Mouse (Mus musculus): ENCODE results near the gene Pax3.

The Pax3 gene

DNA sequence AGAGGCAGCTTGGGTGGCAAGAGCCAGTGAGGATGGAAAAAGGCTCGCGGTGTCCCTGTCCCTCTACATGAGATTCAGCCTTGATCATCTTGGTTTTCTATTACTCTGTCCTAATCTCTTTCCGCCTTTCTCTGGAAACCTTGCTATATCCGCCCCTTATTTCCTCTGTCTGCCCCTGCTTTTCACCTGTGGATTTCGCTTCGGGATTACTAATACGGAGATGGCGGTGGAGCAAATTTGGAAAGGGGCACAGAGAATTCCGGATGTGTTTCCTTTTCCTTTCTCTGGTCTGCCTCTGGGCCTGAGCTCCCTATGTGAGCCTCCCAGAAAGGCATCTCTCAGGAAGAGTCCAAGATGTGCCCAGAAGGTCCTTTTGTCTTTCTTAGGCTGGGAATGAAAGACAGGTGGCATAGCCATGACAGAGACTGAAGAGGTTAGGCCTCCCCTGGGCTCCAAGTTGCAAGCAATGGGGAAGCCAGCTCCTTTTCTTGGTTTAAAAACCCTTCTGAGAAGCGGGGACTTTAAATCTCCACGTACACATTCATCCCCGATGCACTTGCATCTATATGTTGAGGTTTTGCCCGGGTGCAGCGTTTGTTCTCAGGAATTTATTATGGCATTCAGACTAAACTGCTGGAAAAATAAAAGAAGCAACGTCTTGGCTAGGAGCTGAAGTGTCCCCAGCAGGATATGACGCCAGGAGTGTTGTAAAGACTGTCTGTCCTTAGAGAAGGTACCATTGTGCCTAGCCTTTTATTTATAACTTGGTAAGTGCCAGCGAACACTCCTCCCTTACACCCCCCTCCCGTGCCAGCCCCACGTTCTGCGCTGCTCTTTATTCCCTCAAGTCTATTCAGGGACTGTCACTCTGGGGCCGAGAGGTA, 659 bp upstream of the Pax3 start:
- no peak for DNase-seq

- no peak for DNase-seq
These were observed 892 bp downstream of the Pax3 start for GRCm38 (mm10) chr1:78195771-78196712.

GRCm38 (mm10) chr1:78195145-78195544, 1.8 kb downstream of the Pax3 start:
- no peak for DNase-seq

- no peak for DNase-seq
These were observed 2.4 kb downstream of the Pax3 start for GRCm38 (mm10) chr1:78194381-78195047.

DNA sequence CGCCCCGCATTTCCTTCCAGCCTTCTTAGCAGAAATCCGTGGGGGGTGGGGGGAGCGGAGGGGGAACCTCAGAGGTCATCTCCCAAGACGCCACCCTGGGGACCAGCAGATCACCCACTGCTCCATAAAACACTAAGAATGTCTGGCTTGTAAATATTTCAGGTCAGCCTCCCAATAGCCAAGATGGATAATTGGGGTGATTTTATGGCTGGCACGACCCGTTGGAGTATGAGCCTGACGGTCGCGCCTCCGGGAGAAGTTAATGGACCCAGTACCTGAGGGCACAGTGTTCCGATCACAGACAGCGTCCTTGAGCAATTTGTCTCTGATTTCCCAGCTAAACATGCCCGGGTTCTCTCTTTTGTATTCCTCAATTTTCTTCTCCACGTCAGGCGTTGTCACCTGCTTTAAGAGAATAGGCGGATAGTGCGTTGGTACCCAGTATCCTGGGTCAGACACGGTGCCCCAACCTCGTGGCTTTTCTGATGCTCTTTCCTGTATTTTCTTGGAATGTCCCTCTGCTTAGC, 3.4 kb downstream of the Pax3 start:
- no peak for DNase-seq

DNA sequence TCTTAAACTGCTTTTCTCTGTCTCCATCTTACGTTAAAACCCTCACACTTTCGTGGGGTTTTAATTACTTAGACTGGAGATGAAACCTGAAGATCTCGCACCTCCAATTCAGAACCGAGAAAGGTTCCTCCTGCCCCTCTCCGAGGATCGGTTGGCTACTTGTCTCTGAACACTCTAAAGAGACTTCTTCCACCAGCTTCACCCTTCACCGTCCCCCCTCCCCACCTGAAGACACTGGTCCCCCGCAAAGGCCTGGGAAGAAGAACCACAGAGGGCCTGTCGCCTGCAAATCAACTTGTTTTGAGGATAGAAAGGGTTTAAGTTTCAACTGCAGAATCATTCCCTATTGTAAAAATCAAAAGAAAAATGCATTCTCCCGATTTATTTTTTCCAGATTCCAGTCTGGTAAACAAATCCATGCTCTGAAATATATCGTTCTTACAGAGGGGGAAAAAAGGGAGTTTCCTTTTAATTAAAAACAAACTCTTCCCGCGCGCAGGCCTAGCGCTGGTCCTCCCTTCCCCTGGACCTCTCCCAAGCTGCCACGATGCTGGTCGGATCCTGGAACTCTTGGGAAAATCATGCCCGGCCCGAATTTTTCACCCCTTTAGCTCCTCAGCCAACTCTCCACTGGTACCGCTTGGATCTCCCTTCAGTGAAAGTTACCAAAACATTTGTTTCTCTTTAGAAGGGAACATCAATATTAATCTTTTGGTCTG, 4.0 kb downstream of the Pax3 start:
- no peak for DNase-seq

GRCm38 (mm10) chr1:78192217-78192735, 4.7 kb downstream of the Pax3 start:
- DNase-seq = no peak

- DNase-seq = no peak
These were observed 5.2 kb downstream of the Pax3 start for GRCm38 (mm10) chr1:78191761-78192160.

GRCm38 (mm10) chr1:78191331-78191730, 5.6 kb downstream of the Pax3 start:
- no peak for DNase-seq

- no peak for DNase-seq
These were observed 6.4 kb downstream of the Pax3 start for GRCm38 (mm10) chr1:78190386-78191111.

DNA sequence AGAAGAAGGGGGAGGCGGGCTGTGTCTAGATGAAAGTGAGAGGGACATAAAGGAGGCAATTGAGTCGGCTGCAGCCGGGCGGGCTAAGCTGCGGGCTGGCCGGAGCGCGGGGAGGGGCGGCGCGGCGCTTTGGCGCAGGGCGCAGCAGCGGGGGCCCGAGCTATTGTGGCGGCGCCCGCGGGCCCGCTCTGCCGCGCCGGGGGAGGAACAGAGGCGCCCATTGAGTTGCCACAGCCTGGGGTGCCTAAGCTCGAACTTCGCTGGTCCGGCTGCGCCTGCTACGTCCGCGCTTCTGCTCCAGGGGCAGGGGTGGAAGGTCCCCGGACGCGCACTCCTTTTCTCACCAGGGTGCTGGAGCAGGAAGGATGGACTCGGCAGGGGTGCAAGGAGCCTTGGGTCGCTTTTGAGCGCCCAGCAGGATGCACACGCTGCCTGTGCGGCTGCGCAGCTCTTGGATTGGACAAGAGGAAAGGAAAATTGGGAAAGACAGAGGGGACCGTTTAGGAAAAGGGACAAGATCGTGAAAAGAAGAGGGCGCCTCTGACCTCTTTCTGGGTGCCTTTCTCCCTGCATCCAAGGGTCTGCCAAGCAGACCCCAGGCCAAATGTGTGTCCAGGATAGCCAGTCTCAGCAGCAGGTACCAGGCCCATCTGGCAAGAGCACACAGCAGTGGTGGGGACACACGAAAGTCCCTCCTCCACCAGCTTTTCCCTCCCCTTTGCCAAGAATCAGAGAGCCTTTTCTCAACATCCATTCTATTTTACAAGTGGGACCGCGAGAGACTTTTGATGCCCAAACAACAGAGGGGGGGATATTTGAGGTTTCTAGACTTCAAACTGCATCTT, 7.2 kb downstream of the Pax3 start:
- DNase-seq = no peak

DNA sequence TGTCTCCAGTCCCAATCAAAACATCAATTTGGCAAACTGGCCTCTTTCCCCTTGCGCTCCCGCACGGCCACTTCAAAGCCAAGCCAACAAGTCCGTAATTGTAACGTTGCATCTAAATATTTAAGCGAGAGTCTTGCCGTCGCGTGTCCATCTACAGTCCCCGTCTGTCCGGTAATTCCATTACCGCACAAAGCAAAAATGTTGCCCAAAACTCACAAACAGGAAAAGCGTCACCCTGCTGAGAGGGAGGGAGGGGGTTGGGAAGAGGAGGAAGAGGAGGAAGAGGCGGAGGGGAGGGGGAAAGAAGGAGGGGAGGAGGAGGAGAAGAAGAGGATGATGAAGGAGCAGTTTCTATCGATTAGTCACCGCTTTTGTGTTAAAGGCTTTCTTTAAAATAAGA, 7.9 kb downstream of the Pax3 start:
- no peak for DNase-seq

DNA sequence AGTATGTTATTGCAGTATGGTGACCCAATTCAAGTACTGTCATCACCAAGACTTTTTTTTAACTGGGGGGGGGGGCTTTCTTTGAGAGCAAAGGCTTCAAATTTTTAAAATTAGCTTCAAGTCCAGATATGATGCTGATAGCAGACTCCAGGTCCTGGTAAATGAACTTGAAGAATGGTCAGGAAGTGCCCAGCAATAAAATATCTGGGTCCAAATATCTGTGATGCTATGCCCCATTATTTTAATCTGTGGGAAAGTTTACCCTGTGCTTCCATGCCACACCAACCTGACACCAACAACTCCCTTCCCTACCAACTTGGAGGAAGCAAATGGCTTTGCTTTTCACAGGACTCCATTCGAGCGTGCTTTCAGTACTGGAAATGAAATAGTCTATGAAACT, 8.6 kb downstream of the Pax3 start:
- no peak for DNase-seq

DNA sequence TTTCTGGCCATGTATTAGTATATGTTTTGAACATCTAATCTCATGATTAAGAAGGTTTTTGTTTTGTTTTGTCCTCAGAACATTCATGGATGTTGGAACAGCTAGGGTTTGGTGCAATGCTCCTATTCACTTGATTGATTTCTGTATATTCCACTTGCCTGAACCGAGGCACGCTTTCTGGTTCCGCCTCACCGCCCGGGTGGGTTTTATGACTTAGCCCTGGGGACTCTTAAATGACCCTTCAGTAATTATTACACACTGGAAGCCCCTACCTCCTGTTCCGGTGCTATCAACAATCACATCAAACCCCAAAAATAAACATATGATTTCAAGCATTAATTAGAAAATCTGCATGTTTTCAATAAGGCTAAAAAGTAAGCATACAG, 9.2 kb downstream of the Pax3 start:
- no peak for DNase-seq

DNA sequence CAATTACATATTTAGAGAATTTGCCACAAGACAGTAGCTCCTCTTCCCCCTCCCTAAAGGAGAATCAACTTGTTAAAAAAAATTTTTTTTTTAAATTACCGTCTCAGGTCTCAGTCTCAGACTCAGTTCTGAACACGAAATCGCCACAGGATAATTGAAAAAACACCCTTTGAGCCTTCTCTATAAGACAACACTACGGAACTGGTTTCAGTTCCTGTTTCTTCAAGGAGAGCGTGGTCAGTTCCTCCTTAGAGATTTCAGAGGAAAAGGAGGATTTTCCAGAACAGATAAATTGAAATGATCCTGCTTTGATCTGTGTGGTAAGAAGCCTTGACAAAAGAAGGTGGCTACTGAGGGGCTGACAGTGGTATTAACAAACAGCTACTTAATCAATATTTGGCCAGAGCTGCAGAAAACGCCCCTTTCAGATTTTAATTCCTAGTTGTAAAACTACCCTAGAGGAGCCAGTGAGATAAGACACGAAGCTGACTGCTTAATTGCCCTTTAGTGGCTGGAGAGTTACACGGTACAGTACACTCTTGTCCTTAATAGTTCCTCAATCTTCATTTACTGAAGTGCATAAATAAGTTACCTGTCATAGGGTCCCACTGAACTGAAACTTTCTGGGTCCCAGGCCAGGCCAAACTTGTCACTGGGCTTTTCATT, 9.7 kb downstream of the Pax3 start:
- no peak for DNase-seq

DNA sequence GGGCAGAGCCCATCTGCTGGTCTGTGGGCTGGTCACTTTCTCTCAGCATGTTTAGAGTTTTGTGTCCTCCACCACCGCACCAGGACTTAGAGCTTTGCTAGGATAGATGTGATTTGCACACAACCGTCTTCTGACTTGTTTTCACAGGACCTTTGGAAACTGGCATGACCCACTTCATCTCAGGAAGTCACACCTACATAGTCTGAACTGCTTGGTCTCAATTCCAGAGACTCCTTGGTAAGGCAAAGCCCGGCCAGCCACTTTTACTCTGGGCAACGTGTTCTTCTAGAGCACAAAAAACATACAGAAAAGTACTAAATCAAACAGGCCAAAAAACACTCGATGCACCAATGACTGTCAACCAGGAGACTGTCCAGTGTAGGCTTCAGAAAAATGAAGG, 14.0 kb downstream of the Pax3 start:
- DNase-seq = no peak

DNA sequence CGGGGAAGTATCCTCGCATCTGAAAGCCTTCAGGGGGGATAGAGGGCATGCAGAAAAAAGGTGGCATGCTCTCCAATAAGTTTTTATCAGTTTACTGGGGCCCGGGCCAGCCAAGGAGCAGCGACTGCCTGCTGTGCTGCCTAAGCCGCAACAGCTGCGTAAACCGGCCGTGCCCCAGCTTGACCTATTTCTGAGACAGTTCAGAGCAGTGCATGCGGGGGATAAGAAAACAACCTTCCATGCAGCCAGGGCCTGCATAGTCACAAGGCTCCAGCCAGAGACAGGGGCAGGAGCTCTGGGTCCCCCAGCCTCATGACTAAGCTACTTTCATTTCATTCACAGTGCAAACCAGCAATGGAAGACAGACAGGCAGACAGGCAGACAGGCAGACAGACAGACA, 15.1 kb downstream of the Pax3 start:
- DNase-seq = no peak

- no peak for DNase-seq
These were observed 24.6 kb downstream of the Pax3 start for GRCm38 (mm10) chr1:78172334-78172733.

- no peak for DNase-seq
These were observed 25.3 kb downstream of the Pax3 start for GRCm38 (mm10) chr1:78171671-78172070.

- DNase-seq = no peak
These were observed 26.2 kb downstream of the Pax3 start for GRCm38 (mm10) chr1:78170771-78171170.

All from lung, adult 18-20 months (tissue).